Mouse (Mus musculus) left cerebral cortex, adult 18-20 months (tissue): ENCODE measurements around the gene Gpr183. TPM values are rescaled to one million over a fixed set of nuclear protein-coding genes. Genes with fewer than 3 reads are reported as not detected.

ENCODE experiments used
- DNase-seq, 2 experiments: peaks; one replicate each; pipeline ENCODE4 v3.0.0; 2021 to 2022; ENCODE audit warnings: low spot score in 2 of 2, mixed read lengths in 1 of 2
- long read RNA-seq, 2 experiments: library from polyadenylated mRNA; stranded (forward); transcript quantifications; one replicate each; pipeline ENCODE4 v2.0.0; 2021
- total RNA-seq, 2 experiments: library from RNA; stranded (reverse); gene quantifications; 2 replicates each; pipeline ENCODE4 v1.2.3; 2021

The Gpr183 gene
- total RNA-seq: 1 to 10 TPM in 1 of 2 experiments, under 1 TPM in 1; 0.68 to 1.0 TPM
- long read RNA-seq, experiment 1, partial matches to known transcripts: 0 of 1 reads
- long read RNA-seq, experiment 1, other reads (novel, unspliced or antisense): 1 of 1 reads
- long read RNA-seq, experiment 2: 0 reads

GRCm38 (mm10) chr14:121964990-121965389 is at the start of gene Gpr183:
Gene Gpr183 (minus strand): TSS chr14:121965195.
- DNase-seq: no peak

- no peak for DNase-seq
Measured at GRCm38 (mm10) chr14:122013417-122013951, 48.5 kb upstream of the Gpr183 start.

GRCm38 (mm10) chr14:122012814-122013213 is 47.8 kb upstream of the Gpr183 start:
- no peak for DNase-seq

- no peak for DNase-seq
Measured at GRCm38 (mm10) chr14:122012193-122012592, 47.2 kb upstream of the Gpr183 start.

- no peak for DNase-seq
Measured at GRCm38 (mm10) chr14:122011768-122012167, 46.8 kb upstream of the Gpr183 start.

- no peak for DNase-seq
Measured at GRCm38 (mm10) chr14:122010301-122010700, 45.3 kb upstream of the Gpr183 start.

GRCm38 (mm10) chr14:122009502-122009901 is 44.5 kb upstream of the Gpr183 start:
- DNase-seq: no peak

- DNase-seq: no peak
Measured at GRCm38 (mm10) chr14:122008261-122008660, 43.3 kb upstream of the Gpr183 start.

- no peak for DNase-seq
Measured at GRCm38 (mm10) chr14:122003812-122004211, 38.8 kb upstream of the Gpr183 start.

GRCm38 (mm10) chr14:122002224-122002623 is 37.2 kb upstream of the Gpr183 start:
- DNase-seq: no peak

- DNase-seq: no peak
Measured at GRCm38 (mm10) chr14:122000346-122001105, 35.5 kb upstream of the Gpr183 start.

- no peak for DNase-seq
Measured at GRCm38 (mm10) chr14:121999455-121999854, 34.5 kb upstream of the Gpr183 start.

- no peak for DNase-seq
Measured at GRCm38 (mm10) chr14:121996786-121997185, 31.8 kb upstream of the Gpr183 start.

GRCm38 (mm10) chr14:121995557-121995870 is 30.5 kb upstream of the Gpr183 start:
- DNase-seq: no peak

GRCm38 (mm10) chr14:121994846-121995556 is 30.0 kb upstream of the Gpr183 start:
- DNase-seq: no peak

- no peak for DNase-seq
Measured at GRCm38 (mm10) chr14:121994171-121994700, 29.2 kb upstream of the Gpr183 start.

GRCm38 (mm10) chr14:121993616-121994015 is 28.6 kb upstream of the Gpr183 start:
- no peak for DNase-seq

GRCm38 (mm10) chr14:121992395-121993280 is 27.6 kb upstream of the Gpr183 start:
- no peak for DNase-seq

GRCm38 (mm10) chr14:121991921-121992320 is 26.9 kb upstream of the Gpr183 start:
- no peak for DNase-seq

GRCm38 (mm10) chr14:121990897-121991296 is 25.9 kb upstream of the Gpr183 start:
- DNase-seq: no peak

- DNase-seq: no peak
Measured at GRCm38 (mm10) chr14:121989869-121990268, 24.9 kb upstream of the Gpr183 start.
